Mouse (Mus musculus): Measurements from ENCODE around the gene Ncstn.

Ncstn gene

DNA sequence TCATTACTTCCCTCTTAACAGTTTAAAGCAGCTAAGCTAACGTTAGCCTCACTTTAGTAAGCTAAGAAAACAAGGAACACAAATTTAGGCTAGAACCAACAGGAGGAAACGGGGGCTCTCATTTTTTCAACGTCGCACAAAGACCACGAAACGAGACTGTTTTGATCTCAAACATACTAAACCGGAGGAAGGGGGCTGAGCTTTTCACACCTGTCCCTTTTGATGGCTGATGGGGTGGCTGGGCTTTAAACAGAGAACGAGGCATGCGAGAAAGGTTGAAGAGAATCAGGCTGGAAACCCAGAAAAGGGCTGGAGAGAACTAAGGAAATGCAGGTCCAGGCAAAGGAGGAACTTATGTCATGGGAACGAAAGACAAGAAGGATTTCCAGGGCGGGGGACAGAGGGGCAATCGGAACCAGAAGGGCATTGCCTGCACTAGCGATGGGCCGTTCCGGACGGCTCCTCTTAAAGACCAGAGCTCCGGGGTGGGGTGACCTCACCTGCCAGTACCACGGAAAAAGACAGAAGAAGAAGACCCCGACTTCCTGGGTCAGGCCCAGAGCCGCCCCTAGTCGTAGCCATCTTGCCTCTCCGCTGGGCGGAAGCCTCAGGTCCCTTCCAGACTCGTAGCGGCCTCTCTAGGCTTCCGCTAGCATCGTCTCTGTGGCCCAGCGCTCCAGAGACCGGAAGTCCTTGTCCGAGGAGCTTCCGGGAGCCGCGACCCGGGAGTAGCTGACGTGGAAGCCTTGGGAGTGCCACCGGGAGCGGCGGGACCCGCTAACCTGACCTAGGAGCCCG, at the start of gene Ncstn, which contains the start of gene Copa:
Gene Ncstn, minus strand, starts transcription at position 695 of the 798 bp plus-strand sequence.
Gene Copa, plus strand, starts transcription at position 429 of the 798 bp plus-strand sequence.
- DNase-seq (ENCODE audit: extremely low spot score, low read depth, low spot score) = peak; percentile 69

DNA sequence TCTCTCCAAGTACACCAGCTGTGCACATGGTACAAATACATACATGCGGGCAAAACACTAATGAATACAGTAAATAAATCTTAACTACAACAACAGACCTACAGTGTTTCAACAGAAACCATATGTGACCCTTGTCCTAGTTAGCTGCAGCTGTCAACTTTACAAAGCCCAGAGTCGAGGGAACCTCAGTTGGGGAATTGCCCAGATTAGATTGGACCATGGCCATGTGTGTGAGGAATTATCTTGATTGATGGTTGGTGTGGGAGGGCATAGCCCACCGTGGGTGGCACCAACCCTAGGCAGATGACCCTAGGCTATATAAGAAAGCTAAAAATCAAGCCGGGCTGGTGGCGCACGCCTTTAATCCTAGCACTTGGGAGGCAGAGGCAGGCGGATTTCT, 49.7 kb upstream of the Ncstn start:
- DNase-seq (ENCODE audit: extremely low spot score, low read depth, low spot score) = no peak

DNA sequence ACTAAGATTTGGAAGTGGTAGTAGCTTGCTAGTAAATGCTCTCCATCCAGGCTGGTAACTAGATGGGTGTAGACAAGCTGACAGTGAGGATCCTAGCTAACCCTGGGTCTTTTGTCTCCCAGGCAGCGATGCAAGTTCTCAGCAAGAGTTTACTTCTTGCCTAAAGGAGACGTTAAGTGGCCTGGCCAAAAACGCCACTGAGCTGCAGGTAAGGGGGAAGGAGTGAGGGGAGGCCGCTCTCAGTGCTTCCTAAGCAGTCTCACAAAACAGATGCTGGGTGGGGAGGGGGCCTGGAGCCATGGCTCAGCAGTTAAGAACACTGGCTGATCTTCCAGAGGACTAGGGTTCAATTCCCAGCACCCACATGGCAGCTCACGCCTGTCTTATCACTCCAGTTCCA, 47.2 kb upstream of the Ncstn start:
- DNase-seq (ENCODE audit: extremely low spot score, low read depth, low spot score) = no peak

DNA sequence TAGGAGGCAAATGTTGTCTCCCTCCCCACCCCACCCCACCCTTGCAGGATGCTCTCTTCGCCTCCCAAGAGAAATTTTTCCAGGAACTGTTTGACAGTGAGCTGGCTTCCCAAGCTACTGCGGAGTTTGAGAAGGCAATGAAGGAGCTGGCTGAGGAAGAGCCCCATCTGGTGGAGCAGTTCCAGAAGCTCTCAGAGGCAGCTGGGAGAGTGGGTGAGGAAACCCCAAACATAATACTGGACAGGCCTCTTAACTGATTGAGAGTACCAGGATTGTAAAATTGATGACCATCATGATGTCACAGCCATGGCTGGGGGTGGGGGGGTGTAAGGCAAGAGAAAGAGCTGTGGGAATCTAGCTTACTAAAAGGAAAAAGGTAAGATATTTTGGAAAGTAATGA, 46.5 kb upstream of the Ncstn start:
- DNase-seq (ENCODE audit: extremely low spot score, low read depth, low spot score) = no peak

DNA sequence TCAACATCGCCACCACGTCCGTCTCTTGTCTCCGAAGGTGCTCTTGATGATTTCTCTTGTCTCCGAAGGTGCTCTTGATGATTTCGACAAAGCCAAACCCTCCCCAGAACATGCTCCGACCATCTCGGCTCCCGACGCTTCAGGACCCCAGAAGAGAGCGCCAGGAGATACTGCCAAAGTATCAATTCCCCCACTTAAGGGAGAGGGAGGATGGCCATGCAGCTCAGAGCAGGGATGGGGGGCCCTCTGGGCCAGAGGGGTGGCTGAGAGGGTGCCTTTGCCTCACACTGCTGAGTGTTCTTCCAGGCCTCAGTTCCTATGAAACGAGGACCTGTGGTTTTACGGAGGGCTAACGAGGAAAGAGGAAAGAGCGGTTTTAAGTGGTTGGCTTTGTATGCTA, 46.0 kb upstream of the Ncstn start:
- DNase-seq (ENCODE audit: extremely low spot score, low read depth, low spot score) = no peak

DNA sequence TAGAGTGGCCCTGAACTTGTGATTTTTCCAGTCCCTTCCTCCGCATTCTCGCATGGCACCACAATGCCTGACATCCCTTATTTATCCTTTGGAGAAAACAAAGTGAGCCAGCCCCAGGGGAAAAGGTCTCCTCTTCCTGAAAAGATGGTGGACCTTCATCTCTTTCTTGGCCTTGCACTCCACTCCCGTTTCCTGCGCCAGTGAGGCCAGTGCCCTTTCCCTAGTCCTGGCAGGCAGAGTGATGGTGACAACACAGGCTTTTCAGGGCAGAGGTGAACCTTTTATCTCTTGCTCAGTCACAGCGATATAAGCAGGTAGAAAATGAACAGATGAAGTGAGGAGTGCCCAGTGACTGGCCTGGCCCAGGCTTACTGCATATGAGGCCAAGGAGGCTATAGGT, 44.9 kb upstream of the Ncstn start:
- no peak for DNase-seq (ENCODE audit: extremely low spot score, low read depth, low spot score)

DNA sequence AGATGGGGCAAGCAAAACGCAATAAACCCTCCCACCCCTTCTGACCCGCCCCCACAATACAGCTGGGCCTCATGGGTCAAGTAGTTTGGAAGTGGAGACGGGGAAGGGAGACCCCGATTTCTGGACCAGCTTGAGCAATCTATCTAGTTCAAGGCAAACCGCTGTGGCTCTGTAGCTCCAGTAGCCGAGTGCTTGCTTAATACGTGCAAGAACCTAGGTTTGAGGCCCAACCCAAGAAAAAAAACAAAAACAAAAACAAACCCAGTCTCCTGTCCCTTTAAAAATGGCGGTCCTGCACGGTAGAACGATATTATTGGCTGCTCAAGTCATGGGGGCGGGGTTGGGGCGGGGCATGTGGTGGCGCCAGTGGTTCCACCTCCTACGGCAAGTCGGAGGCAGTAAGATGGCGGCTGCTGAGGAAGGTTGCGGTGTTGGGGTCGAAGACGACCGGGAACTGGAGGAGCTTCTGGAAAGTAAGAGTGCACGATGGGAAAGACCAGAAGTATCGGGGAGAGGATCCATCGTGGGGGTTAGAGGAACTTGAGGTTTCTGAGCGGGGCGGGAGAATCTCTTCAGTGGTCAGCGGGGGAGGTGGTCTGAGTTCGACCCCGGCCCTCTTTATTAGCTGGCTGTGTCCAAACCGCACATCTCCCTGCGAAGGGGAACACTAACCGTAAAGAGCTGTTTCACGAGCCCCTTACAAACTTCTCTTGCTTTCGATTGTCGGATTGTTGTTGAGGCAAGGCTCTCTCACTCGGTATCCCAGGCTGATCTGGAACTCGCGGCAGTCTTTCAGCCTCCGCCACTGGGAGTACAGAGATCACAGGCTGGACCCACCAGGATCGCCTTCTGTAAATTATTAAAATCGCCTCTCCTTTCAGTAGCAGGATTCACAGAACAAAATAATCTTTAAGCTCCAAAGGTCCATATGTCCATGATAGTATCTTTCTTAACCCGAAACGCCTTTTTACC, 44.1 kb upstream of the Ncstn start, which contains the start of gene Pex19:
Gene Pex19, plus strand, starts transcription at position 380 of the 972 bp plus-strand sequence.
- DNase-seq (ENCODE audit: extremely low spot score, low read depth, low spot score) = no peak

DNA sequence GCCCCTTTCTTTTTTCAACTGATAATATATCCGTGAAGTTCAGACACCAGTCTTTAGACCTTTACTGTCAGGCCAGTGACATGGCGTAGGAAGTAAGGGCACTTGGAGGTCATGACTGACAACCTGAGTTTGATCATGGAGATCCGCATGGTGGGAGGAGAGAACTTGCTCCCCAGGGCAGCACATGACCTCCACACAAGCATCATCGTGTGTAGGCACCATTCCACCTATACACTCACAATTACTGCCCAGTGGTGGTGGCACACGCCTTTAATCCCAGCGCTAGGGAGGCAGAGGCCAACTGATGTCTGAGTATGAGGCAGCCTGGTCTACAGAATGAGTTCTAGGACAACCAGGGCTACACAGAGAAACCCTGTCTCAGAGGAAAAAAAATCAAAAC, 42.0 kb upstream of the Ncstn start:
- no peak for DNase-seq (ENCODE audit: extremely low spot score, low read depth, low spot score)

DNA sequence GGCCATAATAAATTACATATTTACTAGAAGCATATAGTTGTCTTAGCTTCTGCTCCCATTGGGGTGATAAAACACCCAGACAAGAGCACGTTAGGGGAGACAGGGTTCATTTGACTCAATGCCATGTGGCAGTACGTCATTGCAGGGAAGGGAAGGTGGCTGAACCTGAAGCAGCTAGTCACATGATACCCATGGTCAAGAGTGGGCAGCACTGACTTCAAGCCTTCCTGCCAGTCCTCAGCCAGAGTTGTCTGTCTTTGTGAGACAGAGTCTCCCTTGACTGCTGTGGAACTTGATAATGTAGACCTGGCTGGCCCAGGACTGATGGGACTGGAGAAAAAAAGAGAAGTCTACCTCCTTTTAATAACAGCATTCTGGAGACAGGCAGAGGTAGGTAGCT, 40.1 kb upstream of the Ncstn start:
- no peak for DNase-seq (ENCODE audit: extremely low spot score, low read depth, low spot score)

DNA sequence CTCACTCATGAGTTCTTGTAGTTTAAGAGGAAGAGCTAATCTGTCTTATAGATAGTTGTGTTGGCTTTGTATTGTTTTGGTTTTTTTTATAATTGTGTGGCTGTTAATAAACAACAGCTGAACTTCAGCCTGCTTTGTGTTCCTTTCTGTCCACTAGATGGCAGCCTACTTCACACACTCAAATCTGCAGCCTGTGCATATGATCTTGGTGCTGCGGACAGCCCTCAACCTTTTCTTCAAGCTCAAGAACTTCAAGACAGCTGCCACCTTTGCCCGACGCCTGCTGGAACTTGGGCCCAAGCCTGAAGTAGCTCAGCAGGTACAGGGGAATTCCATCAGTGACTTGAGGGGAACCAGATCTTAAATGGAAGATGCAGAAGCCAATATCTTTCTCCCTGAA, 37.1 kb upstream of the Ncstn start:
- no peak for DNase-seq (ENCODE audit: extremely low spot score, low read depth, low spot score)

DNA sequence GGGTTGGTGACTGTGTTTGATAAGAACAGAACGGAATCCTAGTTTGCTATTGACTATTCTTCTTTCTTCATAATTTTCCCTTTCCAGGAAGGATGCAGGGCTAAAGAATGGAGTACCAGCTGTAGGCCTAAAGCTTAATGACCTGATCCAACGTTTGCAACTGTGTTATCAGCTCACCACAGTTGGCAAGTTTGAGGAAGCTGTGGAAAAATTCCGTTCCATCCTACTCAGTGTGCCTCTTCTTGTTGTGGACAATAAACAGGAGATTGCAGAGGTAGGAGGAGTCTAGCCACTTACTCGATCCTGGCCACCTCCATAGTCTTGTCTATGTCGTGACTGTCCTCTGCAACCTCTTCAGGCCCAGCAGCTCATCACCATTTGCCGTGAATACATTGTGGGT, 36.5 kb upstream of the Ncstn start:
- DNase-seq (ENCODE audit: extremely low spot score, low read depth, low spot score) = no peak

DNA sequence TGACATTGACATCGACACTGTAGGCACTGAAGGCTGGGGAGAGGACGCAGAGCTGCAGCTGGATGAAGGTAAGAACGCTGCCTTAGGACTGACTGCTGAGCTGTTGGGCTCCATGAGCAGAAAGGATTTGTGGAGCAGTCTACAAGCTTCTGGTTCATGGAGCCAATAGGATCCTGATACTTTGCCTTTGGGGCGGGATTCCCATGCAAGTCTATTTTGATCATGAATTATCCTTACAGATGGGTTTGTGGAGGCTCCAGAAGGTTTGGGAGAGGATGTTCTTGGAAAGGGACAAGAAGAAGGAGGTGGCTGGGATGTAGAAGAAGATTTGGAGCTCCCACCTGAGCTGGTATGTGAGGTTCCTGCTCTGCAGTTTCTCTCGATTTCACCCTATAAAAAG, 34.4 kb upstream of the Ncstn start:
- no peak for DNase-seq (ENCODE audit: extremely low spot score, low read depth, low spot score)

DNA sequence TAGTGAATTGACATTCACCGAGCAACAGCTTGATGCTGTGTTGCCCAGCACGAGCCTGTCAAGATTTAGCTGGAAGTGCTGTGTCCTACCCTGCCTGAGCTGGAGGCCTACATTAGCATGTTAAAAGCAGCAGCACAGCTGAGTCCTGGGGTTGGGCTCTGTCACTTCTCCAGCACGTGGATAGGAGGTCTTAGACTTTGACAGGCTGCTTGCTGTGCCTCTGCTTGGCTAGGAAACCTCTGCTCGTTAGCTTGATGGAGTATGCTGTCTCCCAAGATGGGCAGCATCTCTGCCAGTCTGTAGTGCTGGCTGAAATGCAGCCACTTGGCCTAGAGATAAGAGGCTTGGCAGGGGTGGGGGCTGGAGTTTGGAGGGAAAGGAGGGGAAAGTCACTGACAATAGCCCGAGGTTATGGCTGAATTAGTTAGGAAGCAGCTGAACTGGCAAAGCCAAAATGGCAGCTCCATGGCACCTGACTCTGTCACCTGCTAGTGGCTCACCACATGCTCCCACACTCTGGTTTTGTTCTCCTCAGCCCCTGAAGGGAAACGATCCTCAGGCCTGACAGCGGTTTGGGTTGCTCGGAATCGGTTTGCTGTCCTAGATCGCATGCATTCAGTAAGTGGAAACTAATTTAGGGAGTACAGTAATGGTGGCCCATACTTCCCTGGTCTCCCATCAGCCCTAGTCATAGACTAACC, 25.3 kb upstream of the Ncstn start:
- DNase-seq (ENCODE audit: extremely low spot score, low read depth, low spot score) = no peak

DNA sequence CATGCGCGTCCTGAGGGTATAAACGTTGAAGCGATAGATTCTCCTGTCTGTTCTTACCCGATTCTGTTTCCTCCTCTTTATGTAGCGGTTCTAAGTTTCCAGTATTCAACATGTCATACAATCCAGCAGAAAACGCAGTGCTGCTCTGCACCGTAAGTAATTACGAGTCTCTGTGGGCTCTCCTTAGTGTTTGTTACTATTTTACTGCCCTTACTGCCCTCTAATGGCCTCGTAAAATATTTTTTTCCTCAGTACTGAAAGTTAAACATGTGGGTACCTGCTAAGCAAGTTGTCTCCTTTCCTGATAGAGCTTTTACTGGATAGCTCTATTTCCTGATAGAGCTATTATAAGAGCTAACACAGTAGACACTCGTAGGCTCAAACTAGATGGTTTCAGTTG, 22.5 kb upstream of the Ncstn start:
- DNase-seq (ENCODE audit: extremely low spot score, low read depth, low spot score) = no peak

DNA sequence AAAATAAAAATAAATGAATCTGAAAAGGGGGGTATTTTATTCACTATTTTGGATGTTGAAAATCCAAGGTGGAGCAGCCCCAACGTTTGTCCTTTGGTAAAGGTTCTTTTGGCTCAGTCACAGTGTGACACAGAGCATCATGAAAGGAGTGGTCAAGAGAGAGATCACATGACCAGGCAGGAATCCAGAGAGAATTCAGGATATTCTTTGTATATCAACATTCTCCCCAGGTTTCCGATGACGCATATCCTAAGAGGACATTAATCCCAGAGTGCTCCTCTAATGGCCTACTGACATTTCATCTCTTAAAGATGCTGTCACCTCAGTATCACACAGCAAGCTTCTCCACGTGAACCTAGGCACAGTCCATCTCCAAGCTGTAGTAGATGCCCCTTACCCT, 21.0 kb upstream of the Ncstn start:
- DNase-seq (ENCODE audit: extremely low spot score, low read depth, low spot score) = no peak

DNA sequence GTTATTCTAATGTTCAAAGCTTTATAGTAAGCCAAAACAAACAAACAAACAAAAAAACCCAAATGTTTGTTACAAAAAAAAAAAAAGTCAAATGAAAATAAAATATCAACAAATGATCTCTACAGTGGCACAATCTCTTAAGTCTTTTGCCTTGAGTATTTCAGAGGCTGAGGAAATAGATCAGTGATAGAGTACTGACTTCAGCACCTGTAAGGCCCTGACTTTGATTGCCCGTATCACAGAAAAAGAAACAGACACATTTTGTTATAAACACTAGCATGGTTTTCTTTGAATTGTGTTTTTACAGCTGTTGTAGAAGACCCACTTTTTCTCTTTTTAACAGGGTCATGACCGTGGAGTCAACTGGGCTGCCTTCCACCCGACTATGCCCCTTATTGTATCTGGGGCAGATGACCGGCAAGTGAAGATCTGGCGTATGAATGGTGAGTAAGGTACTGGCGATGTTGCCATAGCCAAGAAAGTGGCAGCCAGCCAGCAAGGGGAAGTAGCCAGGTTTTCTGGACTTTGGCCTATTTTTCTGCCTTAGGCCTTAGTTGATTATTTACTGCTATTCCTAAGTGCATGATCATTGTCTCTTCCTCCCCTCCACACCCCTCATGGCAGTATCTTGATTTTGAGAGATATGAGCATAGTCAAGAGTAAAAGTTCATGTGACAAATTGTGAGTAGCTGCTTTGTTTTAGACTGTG, 16.9 kb upstream of the Ncstn start:
- no peak for DNase-seq (ENCODE audit: extremely low spot score, low read depth, low spot score)

DNA sequence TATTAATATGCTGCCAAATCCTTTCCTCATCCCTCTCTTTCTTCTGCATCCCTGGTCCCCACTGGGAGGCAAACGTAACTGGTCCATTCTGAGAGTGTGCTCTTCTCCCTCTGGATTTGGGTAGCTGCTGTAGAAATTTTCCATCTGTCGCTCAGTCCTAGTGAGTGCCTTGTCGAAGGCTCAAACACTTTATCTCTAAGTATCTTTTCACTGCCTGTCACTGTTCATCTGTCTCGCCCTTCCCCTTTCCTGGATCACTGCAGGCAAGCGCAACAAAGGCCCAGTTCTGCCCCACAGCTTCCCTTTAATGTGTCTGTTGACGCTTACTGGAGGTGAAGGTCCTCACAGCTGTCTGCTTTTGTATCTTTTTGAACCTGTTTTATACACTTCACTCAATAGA, 12.6 kb upstream of the Ncstn start:
- no peak for DNase-seq (ENCODE audit: extremely low spot score, low read depth, low spot score)

DNA sequence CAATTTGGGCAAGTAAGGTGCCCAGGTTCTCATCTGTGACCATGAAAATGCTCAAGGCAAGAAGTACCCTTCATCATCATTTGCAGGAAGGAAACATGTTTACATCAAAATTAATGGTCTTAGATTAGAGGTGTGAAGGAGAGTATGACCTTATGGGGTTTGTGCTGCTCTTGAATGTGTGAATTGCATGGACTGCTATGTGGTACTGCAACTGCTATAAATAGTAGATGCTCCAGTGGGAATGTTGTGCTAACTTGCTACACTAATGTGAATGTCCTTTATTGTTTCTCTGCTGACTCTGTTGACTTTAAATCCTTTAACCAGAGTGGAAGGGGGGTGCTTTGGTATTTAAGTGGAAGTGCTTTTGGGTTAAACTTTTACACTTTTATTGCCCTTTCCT, 11.7 kb upstream of the Ncstn start:
- no peak for DNase-seq (ENCODE audit: extremely low spot score, low read depth, low spot score)

DNA sequence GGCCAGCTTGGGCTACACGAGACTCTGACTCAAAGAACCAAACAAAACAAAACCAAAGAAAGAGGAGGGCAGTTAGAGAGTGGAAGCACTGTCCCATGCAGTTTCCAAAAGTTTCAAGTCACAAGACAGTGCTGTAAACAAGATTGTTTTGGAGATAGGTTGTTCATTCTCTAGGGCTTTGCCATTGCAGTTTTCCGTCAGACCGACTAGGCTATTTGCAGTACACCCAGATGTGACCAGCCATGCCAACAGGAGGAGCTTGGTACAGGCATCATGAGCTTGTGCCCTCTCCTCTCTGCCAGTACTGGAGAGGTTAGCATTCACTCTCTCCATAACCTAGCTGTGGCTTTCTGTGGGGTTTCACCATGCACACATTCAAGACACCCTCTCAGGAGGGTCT, 10.9 kb upstream of the Ncstn start:
- no peak for DNase-seq (ENCODE audit: extremely low spot score, low read depth, low spot score)

DNA sequence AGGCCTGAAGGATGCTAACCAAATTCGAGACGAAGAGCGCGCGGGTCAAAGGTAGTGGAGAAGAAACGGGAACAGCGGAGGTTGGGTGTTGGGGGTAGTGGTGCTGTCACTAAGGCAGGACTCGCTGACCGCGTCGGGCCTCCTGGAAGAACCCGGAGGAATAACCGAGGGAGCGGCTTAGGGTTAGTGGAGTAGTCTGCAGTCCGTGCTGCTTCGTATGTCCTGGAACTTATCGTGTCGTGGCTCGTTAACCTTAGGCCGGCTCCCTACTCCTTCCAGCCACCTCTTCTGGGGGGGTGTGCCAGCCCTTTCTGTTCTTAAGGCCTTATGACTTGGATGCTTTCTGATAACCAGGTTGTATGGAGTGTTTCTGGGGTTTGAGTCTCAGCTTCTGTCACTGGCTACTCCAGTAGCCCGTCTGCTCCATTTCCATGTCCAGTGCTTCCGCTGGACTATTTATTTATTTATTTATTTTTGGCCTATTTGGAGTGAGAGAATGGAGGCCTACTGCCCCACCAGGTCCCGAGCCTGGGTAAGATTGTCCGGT, 377 bp upstream of the Ncstn start:
- no peak for DNase-seq (ENCODE audit: extremely low spot score, low read depth, low spot score)
